Mouse (Mus musculus) spleen, postnatal 14 days (tissue): ENCODE data around the gene Hacd4.

ENCODE experiments used
- DNase-seq, 2 experiments: peaks; one replicate each; pipeline ENCODE4 v3.0.0; 2021 to 2022; ENCODE audit warnings: low spot score in 2 of 2

The Hacd4 gene

DNA sequence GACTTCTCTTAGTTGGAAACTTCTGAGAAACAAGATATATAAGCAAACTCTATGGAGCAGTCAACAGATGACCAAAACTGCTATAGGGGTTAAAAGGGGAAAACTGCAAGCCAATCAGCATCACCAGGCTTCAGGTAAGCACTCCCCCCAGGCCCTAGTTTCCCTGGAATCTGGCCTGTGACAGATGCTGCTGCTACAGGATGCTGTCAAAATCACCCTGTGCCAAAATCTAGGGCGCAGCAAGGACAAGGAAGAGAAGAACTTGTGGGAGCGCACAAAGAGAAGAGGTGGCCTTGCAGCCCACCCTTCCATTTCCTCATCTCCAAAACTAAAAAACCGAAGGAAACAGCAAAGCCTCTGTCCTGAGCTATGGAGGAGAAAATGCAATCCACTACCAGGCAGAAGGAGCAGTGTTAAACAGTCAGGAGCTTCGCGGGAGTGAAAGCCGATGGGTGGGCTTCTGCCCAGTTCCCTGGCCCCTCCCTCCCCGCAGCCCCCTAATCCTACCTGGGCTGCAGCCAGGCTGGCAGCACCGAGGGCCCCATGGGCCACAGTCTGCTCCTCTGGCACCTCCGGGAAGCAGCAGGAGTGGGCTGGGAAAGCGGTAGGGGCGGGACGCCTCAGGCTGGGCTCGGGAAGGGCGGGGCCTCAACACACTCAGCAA, at the start of gene Hacd4:
Gene Hacd4 (minus strand): TSS at position 603 of the 664 bp plus-strand sequence.
- DNase-seq, result no peak

DNA sequence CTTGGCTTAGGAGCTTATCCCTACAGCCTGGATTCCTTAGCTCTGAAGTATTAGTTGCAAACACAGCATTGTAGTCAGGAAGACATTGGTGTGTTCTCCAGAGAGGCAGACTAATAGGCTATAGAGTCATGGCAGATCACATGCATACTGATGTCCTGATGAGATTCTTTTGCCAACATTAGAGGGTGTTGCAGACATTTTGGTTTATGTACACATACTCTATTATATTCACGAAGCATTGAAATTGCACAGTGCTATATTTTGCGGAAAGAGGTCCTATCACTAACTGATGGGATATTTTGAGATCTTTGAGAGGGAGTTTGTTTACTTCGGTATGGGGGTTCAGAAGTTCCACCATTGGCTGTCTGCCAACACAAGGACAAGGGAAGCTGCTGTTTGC, 49.4 kb upstream of the Hacd4 start:
- DNase-seq, result no peak

DNA sequence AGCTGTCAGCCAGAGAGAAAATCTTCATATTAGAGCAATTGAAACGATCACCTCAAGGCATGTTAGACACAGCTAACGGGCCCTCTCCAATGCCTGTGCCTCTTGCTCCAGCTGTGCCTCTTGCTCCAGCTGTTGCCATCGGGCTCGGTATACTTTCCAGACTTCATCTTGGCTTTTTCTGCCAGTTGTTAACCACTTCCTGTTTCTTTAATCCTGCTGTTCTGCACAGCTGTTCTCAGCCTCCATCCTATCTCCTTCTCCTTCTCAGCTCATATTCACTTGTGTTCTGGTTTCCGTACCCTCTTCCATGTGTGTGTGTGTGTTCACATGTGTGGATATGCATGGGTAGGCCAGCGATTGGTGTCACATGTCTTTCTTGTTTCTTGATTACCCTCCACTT, 41.4 kb upstream of the Hacd4 start:
- DNase-seq, result no peak

DNA sequence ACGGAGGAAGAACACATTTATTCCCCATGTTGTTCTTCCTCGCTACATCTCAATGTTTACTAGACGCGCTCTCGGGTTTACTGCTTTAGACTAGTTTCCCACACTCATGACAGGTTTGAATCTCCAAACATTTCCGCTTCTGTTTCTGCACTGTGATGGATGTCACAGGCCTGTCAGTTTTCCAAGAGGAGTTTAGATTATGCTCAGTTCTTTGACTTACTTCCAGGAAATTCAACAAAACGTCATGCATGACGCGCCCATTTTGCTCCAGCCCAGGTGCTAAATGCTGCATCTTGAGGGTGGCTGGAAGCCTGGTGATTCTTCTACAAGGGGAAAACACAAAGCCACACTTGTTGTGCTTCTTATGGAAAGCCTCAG, 40.1 kb upstream of the Hacd4 start:
- DNase-seq, result no peak

DNA sequence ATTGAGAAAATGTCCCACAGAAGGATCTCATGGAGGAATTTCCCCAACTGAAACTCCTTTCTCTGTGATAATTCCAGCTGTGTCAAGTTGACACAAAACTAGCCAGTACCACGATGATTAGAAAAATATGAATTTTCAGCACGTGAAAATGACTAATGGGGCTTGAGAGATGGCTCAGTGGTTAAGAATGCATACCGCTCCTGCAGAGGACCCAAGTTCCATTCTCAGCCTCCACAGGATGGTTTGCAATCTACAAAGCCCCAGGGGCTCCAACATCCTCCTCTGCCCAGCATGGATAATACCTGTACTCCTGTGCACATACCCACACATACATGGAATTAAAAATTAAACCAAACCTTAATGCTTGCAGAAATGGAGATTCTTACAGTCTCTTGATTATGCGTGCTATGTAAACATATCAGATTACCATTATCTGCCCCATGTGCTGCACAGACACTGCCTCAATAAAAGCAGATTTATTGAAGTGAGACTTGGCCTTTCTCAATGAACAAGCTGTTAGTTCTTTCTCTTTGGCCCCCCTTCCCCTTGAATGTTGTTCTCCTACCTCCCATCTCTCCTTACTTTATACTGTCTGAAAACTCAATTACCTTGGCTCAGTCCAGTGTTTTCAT, 39.6 kb upstream of the Hacd4 start:
- DNase-seq, result no peak

DNA sequence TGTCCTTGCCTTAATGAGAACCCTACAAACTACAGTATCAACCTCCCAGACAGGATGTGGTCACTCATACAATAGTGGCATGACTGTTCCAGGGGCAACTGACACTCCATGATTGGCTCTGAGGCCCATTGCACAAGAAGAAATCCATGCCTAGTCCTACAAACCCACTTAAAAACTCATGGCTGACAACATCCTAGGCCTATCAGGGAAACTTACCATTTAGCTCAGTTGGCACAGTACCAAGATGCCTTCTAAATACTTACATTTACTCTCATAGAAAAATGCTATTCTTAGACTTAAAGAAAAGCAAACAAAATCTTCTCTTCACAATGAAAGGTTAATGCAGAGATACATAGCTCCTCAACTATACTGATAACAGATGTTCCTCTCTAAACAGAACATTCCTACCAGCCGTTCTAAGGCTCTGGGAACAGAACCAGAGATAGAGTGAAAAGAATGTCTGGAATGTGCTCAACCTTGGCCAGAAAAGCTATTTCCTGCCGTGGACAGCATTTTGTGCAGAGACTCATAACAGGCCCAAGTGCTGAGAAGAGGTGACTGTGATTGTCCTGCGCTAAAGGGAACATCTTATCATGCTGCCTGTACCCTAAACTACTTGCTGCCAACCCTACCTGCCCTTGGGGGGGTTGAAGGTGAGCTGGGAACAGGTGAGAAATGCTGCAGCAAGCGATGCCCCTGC, 37.9 kb upstream of the Hacd4 start:
- DNase-seq, result no peak

DNA sequence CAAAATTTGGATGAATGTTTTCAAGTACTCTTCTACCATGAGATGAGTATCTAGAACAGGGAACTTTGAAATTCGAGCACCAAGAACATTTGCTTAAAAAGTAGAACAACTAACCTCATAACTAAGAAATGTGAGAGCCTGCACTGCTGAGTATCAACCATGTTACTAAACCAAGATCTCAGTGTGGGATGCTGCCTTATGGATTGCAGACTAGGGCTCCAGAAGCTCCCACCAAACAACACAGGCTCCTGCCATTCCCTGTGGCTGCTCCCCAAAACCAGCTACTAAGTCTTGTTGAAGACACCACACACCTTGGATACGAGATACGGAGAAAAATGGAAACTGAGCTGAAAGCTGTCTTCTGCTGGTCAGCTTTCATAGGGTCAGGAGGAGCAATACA, 37.4 kb upstream of the Hacd4 start:
- DNase-seq, result no peak

DNA sequence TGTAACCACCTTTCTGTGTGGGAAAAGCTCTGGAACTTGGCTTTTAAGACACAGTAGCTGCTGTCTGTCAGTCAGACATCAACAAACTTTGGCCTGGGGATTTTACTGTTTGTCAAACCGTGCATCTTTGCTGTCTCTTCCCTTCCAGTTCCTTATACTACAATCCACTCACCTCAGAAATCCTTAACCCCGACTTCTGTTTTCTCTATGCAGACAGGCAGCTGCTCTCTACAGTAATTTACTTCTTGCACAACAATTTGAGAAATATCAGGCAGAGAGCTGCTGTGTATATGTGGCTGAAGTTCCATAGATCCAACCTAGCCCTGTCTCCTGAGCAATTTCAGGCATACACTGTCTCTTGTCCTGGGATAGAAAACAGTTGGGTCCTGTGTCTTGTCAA, 32.8 kb upstream of the Hacd4 start:
- DNase-seq, result no peak

DNA sequence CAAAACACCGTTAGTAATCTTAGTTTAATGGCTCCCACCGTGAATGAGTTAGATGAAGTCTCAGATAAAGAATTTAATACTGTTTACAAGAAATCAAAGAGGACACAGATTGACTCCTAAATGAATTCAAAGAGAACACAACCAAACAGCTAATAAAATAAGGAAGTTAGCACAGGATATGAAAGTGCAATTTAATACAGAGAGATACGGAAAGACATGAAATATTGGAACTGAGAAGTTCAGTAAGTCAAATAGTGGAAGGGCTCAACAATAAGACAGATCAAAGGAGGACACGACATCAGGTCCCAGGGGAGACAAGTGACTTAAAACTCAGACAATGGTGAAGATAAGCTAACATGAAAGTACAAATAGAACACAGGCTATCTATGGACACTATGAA, 25.8 kb upstream of the Hacd4 start:
- no peak for DNase-seq

DNA sequence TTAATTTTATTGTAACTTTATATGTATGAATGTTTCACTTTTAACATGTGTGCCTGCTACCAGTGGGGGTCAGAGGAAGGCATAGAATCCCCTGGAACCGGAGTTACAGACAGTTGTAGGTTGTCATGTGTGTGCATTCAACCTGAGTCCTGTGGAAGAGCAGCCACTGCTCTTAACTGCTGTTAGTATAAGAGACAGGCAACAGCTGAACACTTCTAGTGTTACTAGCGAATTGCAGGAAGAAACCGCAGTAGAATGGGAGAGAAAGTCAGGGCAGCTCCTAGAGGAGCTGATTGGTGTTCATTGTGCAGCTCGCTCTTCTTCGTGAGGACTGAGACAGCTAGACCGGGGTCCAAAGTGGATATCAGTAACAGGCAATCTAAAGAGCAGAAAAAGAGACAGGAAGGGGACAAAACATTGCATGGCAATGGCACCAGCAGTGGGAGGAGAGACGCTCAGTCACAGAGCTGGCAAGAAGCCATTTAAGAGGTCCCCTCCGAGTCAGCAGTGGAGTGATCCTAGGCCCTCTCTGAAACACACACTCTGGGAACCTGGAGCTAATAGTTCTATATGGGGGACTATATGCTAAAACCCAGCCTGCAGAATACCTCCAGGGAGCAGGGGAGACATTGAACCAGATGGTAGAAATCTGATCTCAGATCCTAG, 24.4 kb upstream of the Hacd4 start:
- no peak for DNase-seq

DNA sequence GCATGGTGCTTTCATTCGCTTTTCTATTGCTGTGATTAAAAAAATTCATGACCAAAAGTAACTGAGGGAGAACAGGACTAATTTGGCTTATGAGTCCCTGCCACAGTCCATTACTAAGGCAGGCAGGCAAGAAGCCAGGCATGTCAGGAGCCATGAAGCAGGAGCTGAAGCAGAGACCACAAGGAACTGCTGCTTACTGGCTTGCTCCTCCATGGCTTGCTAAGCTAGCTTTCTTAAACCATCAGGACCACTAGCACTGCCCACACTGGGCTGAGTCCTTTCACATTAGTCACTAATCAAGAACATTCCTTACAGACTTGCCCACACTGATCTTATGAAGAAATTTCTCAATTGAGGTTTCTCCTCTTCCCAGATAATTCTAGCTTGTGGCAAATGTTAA, 23.8 kb upstream of the Hacd4 start:
- DNase-seq, result no peak

DNA sequence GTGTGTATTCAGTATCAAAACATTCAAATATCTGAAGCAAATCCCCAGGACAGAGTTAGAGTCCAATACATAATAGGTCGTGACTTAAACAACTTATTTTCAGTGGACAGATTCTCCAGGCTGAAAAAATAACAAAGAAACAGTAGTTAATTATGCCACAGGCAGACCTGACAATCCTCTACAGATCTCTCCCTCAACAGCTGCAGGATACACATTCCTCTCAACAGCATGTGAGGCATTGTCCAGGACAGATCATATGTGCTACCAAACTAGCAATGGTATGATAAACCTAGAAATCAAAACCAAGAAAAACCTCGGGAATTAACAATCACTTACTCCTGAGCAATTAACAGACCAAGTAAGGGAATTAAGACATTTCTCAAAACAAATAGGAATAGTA, 22.6 kb upstream of the Hacd4 start:
- DNase-seq, result no peak

DNA sequence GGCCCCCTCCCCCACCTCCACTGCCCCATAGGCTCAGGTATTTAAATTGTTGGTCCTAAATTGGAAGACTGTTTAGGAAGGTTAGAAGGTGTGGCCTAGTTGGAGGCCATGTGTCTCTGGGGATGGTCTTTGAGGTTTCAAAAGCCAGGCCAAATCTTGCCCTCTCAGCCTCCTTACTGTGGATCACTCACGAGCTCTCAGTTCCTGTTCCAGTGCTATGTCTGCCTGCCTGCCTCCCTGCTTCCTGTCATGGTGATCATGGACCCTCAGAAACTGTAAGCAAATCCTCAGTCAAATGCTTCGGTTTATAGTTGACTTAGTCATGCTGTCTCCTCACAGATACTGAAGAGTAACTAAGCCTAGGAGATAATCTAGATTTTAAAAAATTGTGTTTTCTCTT, 19.9 kb upstream of the Hacd4 start:
- DNase-seq, result no peak

DNA sequence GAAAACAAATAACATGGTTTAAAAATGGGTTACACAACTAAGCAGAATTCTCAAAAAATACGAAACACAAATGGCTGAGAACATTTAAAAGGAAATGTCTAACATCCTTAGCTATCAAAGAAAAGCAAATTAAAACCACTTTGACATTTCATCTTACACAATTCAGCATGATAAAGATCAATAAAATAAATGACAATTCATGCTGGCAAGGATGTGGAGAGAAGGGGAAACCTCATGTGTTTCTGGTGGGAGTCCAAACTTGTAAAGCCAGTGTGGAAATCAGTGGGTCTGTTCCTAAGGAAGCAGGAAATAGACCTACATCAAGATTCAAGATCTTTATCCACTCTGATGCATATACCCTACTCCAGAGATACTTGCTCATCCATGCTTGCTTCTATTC, 19.4 kb upstream of the Hacd4 start:
- no peak for DNase-seq

DNA sequence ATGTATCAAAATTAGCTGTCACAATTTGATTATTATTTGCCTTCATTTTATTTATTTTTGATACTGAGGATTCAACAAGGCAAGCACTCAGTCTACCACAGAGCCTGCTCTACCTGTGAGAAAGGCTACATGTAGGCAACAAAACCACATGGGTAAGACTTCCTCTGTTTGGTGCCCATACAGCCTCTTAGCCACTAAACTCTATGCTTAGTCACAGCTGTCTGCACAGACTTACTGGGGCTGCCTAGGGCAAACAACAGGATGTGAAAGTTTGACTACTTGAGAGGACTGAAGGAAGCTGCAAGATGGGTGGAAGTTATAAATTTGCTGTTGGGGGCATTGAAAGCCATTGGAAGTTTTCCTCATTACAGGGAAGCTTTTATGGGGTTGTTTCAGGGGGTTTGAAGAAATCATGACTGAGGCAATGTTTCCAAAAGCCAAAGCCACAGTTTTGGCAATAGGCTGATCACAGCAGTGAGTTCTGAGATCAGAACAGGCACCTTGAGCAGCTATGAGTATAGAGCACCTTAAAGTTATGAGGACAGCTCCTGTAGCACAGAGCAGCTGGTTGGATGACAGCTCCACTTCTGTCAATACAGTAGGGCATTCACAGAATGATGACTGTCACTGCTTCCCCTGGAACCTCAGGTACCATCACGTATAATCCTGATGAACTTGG, 11.5 kb upstream of the Hacd4 start:
- no peak for DNase-seq

DNA sequence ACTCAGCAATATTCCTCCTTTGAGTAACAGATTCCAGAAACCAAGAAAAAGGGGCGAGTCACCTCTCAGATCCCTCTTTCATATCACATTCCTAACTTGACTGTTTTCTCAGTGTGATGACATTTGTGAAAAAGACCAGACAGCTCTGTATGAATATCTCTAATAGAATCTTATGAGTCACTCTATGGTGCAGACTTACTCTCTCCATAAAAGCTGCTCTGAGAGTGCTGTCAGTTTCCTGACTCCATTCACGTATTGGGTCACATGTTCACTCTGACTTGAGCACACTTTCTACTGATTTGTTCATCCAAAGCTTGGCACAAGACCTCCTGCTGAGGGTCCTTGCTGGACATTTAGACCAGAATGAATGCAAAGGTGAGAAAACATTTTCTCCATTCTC, 10.2 kb upstream of the Hacd4 start:
- DNase-seq, result no peak

DNA sequence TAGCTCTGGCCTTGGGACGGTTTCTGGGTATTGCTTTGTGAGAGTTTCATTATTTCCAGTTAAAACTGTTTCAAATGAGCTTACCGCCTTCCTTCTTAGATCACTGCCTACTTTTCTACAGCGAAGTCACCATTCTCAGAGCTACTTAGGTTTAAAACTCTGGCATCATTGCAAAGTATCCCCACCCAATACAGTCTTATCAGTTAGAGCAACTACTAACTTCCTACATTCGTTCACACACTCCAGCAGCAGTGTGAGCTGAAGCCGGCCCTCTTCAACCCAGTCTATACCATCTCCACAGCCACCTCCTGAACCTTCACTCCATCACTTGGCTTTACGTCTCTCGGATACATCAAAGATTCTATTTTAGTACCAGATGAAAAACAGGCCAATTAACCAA, 2.1 kb upstream of the Hacd4 start:
- DNase-seq, result no peak

DNA sequence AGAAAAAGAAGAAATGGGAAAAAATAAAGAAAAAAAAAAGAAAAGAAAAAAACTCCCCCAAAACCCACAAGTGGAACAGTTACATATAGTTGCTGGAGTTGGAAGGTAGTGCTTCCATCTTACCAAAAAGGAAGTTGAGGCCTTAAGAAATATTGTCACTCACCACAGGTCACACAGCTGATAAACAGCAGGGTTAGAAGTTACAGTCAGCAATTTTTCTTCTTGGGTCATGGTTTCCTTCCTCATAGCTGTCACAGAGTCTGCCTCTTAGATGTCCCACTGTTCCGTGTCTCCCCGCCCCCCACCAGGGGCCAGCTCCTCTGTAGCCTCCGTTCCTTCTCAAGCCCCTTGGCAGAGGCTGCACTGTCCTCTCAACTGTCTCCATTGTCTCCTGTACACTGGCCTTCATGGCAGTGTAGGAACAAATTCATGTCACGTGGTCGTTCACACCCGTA, 968 bp upstream of the Hacd4 start:
- no peak for DNase-seq

DNA sequence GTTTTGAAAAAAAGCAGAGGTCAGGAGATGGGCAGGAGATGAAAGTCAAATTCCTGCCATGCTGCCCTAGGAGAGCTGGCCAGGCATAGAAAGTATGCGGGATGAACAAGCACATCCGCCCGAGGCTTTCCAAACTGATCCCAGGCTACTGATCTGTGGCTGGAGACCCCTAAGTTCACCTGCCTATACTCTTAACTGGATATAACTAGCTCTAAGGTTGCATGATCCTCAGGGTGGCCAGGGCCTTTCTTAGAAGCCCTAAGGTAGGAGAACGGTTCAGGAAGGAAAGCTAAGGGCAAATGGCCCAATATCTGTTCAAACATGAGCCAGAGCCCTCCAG, 232 bp upstream of the Hacd4 start:
- DNase-seq, result no peak

DNA sequence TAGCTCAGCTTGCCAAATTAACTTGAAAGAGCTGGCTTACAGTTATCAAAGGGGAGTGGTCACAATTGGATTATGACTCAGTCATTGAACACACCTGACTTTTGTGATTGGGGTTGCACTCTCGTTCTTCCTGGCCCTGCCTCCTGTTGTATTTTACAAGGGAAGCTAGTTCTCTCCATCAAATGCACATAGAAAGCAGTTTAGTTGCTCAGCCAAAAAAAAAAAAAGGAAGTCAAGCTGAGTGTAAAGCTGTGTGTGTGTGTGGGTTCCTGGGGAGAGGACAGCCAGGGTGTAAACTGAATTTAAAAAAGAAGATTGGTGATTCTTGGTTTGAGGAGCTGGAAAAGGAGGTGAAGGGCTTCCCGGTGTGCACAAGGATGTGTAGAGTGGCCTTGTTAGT, 811 bp downstream of the Hacd4 start:
- no peak for DNase-seq

DNA sequence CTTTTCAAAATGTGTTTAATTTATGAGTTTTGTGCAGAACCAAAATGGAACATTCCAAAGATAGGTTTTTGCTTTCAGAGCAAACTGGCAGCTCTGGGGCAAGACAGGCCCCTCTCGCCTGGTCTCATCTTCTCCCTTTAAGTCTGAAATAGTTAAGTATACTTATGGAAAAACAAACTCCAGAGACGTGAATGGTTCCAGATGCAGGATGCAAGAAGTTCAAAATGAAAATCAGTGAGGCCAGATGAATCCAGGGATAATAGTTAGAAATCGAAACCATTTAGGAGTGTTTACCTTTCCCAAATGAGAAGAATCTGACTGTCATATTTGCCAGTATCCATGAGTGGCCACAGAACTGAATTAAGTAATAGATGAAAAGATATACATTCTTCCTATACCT, 1.6 kb downstream of the Hacd4 start:
- DNase-seq, result no peak

DNA sequence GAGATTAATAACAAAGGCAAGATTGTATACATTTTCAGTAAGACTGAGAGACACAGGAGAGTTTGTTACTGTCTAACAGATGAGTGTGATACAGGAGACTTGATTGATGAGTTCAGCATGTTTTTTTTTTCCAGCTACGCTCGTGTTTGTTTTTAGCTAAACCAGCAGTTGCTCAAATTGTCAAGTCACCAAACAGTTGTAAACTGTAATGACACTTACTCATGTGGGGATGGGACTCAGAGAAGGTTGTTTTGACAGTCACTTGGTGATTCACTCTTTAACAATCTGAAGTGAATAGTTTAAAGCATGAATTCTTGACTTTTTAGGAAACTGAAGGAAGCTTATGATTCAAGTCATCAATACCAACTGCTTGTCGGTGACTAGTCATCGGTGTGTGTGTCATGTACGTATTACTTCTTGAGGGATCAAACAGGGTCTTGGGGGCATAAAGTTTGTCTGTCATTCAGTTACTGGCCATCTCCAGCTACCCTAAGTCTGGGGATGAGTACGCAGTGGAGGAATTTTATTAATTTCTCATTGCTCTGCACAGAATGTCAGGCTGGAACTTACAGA, 2.0 kb downstream of the Hacd4 start:
- DNase-seq, result no peak
